Comparison of ENCODE assay signal across 21 mouse cellular contexts in the genomic region with DNA sequence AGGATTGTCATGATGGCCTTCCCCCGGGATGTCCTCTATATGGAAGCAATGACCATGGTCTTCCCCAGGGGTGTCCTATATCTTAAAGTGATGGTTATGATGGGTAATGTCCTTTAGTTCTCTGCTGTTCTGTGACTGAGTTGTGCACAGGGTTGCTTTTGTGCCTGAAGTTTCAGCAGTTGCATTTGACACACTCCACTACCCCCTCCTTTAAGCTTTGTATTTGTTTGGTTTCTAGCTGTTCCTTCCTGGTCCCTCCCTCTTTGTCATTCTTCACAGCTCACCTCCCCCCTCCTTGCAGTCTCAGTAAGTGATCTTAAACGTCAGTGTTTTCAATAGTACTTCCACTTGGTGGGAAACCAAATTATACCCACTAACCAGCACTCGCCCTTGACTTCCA.
DNase-seq lines count a peak whose midpoint lies in the region; ATAC-seq and TF ChIP-seq lines count a peak whose summit lies in the region.
"Had no signal": no experiment of that assay in that cellular context is flagged by ENCODE, and none has a peak within 500 bp of the region (broad histone marks: within the 10 kb centered on the region; RNA-seq: fewer than 3 reads in every experiment).

No protein-coding gene starts in this region.

- no peaks in the 10 kb centered on the region for H3K4me1 ChIP-seq in kidney, embryonic 14.5 days (ENCODE audit: control insufficient read depth, insufficient read depth, low read length)
- no peaks in the 10 kb centered on the region for H3K4me1 ChIP-seq in kidney, postnatal 0 days (replicated peaks; ENCODE audit: insufficient read depth, low read length)
- H3K4me1 ChIP-seq: embryonic facial prominence, embryonic 13.5 days; embryonic facial prominence, embryonic 15.5 days; forebrain, embryonic 10.5 days; forebrain, embryonic 12.5 days had no signal

- no peak overlapping the region for H3K4me2 ChIP-seq in kidney, embryonic 14.5 days (replicated peaks; ENCODE audit: low read depth, low read length)
- H3K4me2 ChIP-seq in kidney, postnatal 0 days (ENCODE audit: low read length) = no peak overlapping the region
- H3K4me2 ChIP-seq: embryonic facial prominence, embryonic 13.5 days; embryonic facial prominence, embryonic 15.5 days; forebrain, embryonic 12.5 days had no signal

- H3K27me3 ChIP-seq in kidney, embryonic 14.5 days (ENCODE audit: control insufficient read depth, insufficient read depth, low read length) = no peaks in the 10 kb centered on the region
- no peaks in the 10 kb centered on the region for H3K27me3 ChIP-seq in kidney, postnatal 0 days (ENCODE audit: insufficient read depth, low read length)
- H3K27me3 ChIP-seq: embryonic facial prominence, embryonic 13.5 days; embryonic facial prominence, embryonic 15.5 days; forebrain, embryonic 12.5 days had no signal

- H3K9me3 ChIP-seq in kidney, embryonic 14.5 days (ENCODE audit: control insufficient read depth, low read length) = no peaks in the 10 kb centered on the region
- H3K9me3 ChIP-seq in kidney, postnatal 0 days (replicated peaks; ENCODE audit: low read length) = no peaks in the 10 kb centered on the region
- H3K9me3 ChIP-seq: embryonic facial prominence, embryonic 13.5 days; embryonic facial prominence, embryonic 15.5 days; forebrain, embryonic 10.5 days; forebrain, embryonic 12.5 days had no signal

- H3K27ac ChIP-seq in kidney, embryonic 14.5 days (ENCODE audit: low read depth, low read length) = no peak overlapping the region
- H3K27ac ChIP-seq in kidney, postnatal 0 days = no peak overlapping the region
- H3K27ac ChIP-seq: embryonic facial prominence, embryonic 13.5 days; embryonic facial prominence, embryonic 15.5 days; forebrain, embryonic 10.5 days; forebrain, embryonic 12.5 days had no signal

- ATAC-seq in kidney, embryonic 14.5 days (ENCODE audit: low FRiP score, low TSS enrichment) = peak; percentile 24; the same call in 1 of the 2 replicates
- no peak for ATAC-seq in kidney, postnatal 0 days (replicated peaks; ENCODE audit: low FRiP score, low read depth)
- ATAC-seq: forebrain, embryonic 14.5 days; forebrain, embryonic 16.5 days had no signal

- H3K9ac ChIP-seq in kidney, embryonic 14.5 days (ENCODE audit: low read depth, low read length) = no peak overlapping the region
- no peak overlapping the region for H3K9ac ChIP-seq in kidney, postnatal 0 days (ENCODE audit: low read depth, low read length)
- H3K9ac ChIP-seq: embryonic facial prominence, embryonic 13.5 days; embryonic facial prominence, embryonic 15.5 days; forebrain, embryonic 12.5 days had no signal

- no peak for TF ChIP-seq CTCF in kidney, postnatal 0 days (IDR thresholded peaks at IDR 0.05; ENCODE audit: low read depth)

- H3K36me3 ChIP-seq in kidney, embryonic 14.5 days (ENCODE audit: control insufficient read depth, insufficient read depth, low read length) = no peaks in the 10 kb centered on the region
- no peaks in the 10 kb centered on the region for H3K36me3 ChIP-seq in kidney, postnatal 0 days (ENCODE audit: insufficient read depth, low read length)
- H3K36me3 ChIP-seq: embryonic facial prominence, embryonic 13.5 days; embryonic facial prominence, embryonic 15.5 days; forebrain, embryonic 10.5 days; forebrain, embryonic 12.5 days had no signal

- DNase-seq in kidney, adult 9 months = no peak
- DNase-seq in kidney, postnatal 0 days (ENCODE audit: low spot score) = peak; percentile 27
- no peak for DNase-seq in kidney, adult 8-10 months
- DNase-seq: adrenal gland, adult 2 months; adrenal gland, postnatal 10 days; adrenal gland, postnatal 25 days; cerebellum, adult 11 months; cerebellum, adult 18-20 months; cerebellum, adult 8-10 months; cerebellum, adult 9-11 months; cerebellum, postnatal 14 days; cerebellum, postnatal 36 days; embryo, embryonic 11 days had no signal

- WGBS in kidney, embryonic 14.5 days = 57% methylated on average over 3 of the region's 3 CpGs
- 52% methylated on average over 3 of the region's 3 CpGs for WGBS in kidney, postnatal 0 days

- no peak overlapping the region for H3K4me3 ChIP-seq in kidney, embryonic 14.5 days (ENCODE audit: low read length)
- no peak overlapping the region for H3K4me3 ChIP-seq in kidney, postnatal 0 days (replicated peaks; ENCODE audit: low read depth, low read length)
- H3K4me3 ChIP-seq: embryonic facial prominence, embryonic 13.5 days; embryonic facial prominence, embryonic 15.5 days; erythroblast, embryonic 14.5 days; forebrain, embryonic 10.5 days; forebrain, embryonic 12.5 days had no signal
